Mouse (Mus musculus) spleen, adult 2 months (tissue): Measurements from ENCODE around the gene Rabggta. TPM values are rescaled to one million over a fixed set of nuclear protein-coding genes. Genes with fewer than 3 reads are reported as not detected.

Source experiments
- DNase-seq, 2 experiments: peaks; one replicate each; pipeline versions ENCODE4 v3.0.0 to v3.0.0-alpha.2; 2012 to 2021; ENCODE audit warnings: low spot score in 2 of 2, low read depth in 1 of 2
- H3K27ac ChIP-seq: fragments of 200-500 bp; 2 replicates; pipeline ENCODE4 v1.5.1; 2012; ENCODE audit warnings: low read length, inconsistent platforms; ENCODE audit not compliant: insufficient read depth
- H3K27me3 ChIP-seq: fragments of 200-500 bp; 2 replicates; pipeline ENCODE4 v1.6.1; 2012; ENCODE audit warnings: mild to moderate bottlenecking, moderate library complexity, low read length, inconsistent platforms; ENCODE audit not compliant: control insufficient read depth, insufficient read depth
- H3K36me3 ChIP-seq: fragments of 200-500 bp; 2 replicates; pipeline ENCODE4 v1.6.1; 2012; ENCODE audit warnings: mild to moderate bottlenecking, low read length, inconsistent platforms; ENCODE audit not compliant: control insufficient read depth, insufficient read depth
- H3K4me1 ChIP-seq: fragments of 200-500 bp; 2 replicates; pipeline ENCODE4 v1.6.1; 2011; ENCODE audit warnings: inconsistent platforms; ENCODE audit not compliant: control insufficient read depth, insufficient read depth, insufficient read length
- H3K4me3 ChIP-seq: fragments of 200-500 bp; 2 replicates; pipeline ENCODE4 v1.5.1; 2011; ENCODE audit warnings: mild to moderate bottlenecking, inconsistent platforms; ENCODE audit not compliant: insufficient read depth, insufficient read length; ENCODE audit errors: extremely low read depth
- CTCF ChIP-seq: fragments of 200-500 bp; IDR thresholded peaks from 2 replicates; pipeline ENCODE4 v1.5.1; 2011; ENCODE audit warnings: mild to moderate bottlenecking, inconsistent platforms; ENCODE audit not compliant: insufficient read depth, insufficient read length, insufficient replicate concordance; ENCODE audit errors: extremely low read depth
- POLR2A ChIP-seq: fragments of 200-500 bp; IDR thresholded peaks from 2 replicates; pipeline ENCODE4 v1.6.1; 2011; ENCODE audit warnings: low read depth, low read length, inconsistent platforms
- WGBS: fragments of 180-500 bp; shearing (Covaris S2); methylation state at CpG from one replicate; pipeline ENCODE4 v1.1.7; 2018; 5-methylcytosine and 5-hydroxymethylcytosine counted together
- polyA plus RNA-seq: library from polyadenylated mRNA; depleted of rRNA; stranded (reverse); fragments of >200 nt; gene quantifications from 2 replicates; pipeline ENCODE4 v1.2.3, GENCODE M21; 2012; rRNA removed

Rabggta gene
- 47.3 and 62.6 TPM in 2 replicates for polyA plus RNA-seq

- Histone ChIP-seq H3K4me3 (peak within 1 kb of the TSS; percentile 95), H3K4me1 (peaks cover 12% of the 10 kb centered on the region; the same call in 1 of the 2 replicates), H3K36me3 (peaks cover 22% of the 10 kb centered on the region), H3K27me3 (no peaks in the 10 kb centered on the region), H3K27ac (peak within 1 kb of the TSS; percentile 81)
- peak; percentile 87 to 95 for DNase-seq
- peak; percentile 36 for TF ChIP-seq POLR2A
- peak; percentile 97 for TF ChIP-seq CTCF
- under 1% methylated on average over 50 of the region's 50 CpGs for WGBS
Measured at GRCm38 (mm10) chr14:55721700-55722437, at the start of gene Rabggta. Gene Rabggta, minus strand, starts transcription at chr14:55722263.

- H3K4me3 ChIP-seq = no peak overlapping the region
- no peaks in the 10 kb centered on the region for H3K36me3 ChIP-seq
- no peak for TF ChIP-seq POLR2A
- no peak for TF ChIP-seq CTCF
- H3K4me1 ChIP-seq = peaks cover 3% of the 10 kb centered on the region; the same call in 1 of the 2 replicates
- H3K27me3 ChIP-seq = 0 out of 2 replicates have a peak, but pooled peaks cover 3% of the 10 kb centered on the region
- WGBS = 74% methylated on average over 16 of the region's 16 CpGs
- H3K27ac ChIP-seq = no peak overlapping the region
- DNase-seq = no peak
Measured at GRCm38 (mm10) chr14:55769087-55769703, 47.1 kb upstream of the Rabggta start.

- Histone ChIP-seq H3K27me3 (0 out of 2 replicates have a peak, but pooled peaks cover 3% of the 10 kb centered on the region), H3K36me3 (no peaks in the 10 kb centered on the region), H3K4me3 (no peak overlapping the region), H3K27ac (no peak overlapping the region), H3K4me1 (peaks cover 3% of the 10 kb centered on the region; the same call in 1 of the 2 replicates)
- 85% methylated on average over 6 of the region's 6 CpGs for WGBS
- no peak for DNase-seq
- no peak for TF ChIP-seq CTCF
- TF ChIP-seq POLR2A = no peak
Measured at GRCm38 (mm10) chr14:55768555-55768954, 46.5 kb upstream of the Rabggta start.

- no peak for TF ChIP-seq POLR2A
- TF ChIP-seq CTCF = no peak
- Histone ChIP-seq H3K27me3 (peaks cover 4% of the 10 kb centered on the region; the same call in 1 of the 2 replicates), H3K36me3 (no peaks in the 10 kb centered on the region), H3K27ac (no peak overlapping the region), H3K4me1 (peaks cover 3% of the 10 kb centered on the region; the same call in 1 of the 2 replicates), H3K4me3 (peak overlapping the region; percentile 32; the same call in 1 of the 2 replicates)
- WGBS = 15% methylated on average over 52 of the region's 52 CpGs
- DNase-seq = no peak
Measured at GRCm38 (mm10) chr14:55767519-55768414, 45.7 kb upstream of the Rabggta start.

GRCm38 (mm10) chr14:55765696-55766095, 43.6 kb upstream of the Rabggta start, which contains the start of gene Ltb4r1:
Gene Ltb4r1, plus strand, starts transcription at chr14:55765962.
- Histone ChIP-seq H3K4me1 (peaks cover 10% of the 10 kb centered on the region; the same call in 1 of the 2 replicates), H3K27ac (no peak within 1 kb of the TSS), H3K36me3 (no peaks in the 10 kb centered on the region), H3K4me3 (no peak within 1 kb of the TSS), H3K27me3 (peaks cover 10% of the 10 kb centered on the region)
- no peak for DNase-seq
- WGBS = 28% methylated on average over 4 of the region's 4 CpGs
- TF ChIP-seq POLR2A (no peak), CTCF (no peak)

DNA sequence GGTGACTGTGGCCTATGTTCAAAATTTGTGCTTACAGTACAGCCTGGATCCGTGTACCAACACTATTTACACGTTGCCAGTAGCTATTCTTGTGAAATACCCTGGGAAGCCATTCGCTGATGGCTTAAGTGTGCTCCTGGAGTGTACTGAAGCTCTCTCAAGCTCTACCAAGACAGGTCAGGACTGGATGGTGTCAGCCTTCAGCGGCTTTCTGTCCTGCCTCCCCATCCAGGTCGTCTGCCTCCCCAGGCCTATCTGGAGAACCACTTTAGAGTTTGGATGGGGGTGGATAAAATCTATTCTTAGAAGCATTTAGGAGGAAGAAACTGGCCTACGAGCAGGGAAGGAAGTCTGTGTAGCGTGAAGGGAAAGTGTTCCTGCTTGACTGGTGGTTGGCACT, 41.1 kb upstream of the Rabggta start:
- peaks cover 10% of the 10 kb centered on the region for H3K27me3 ChIP-seq
- 0 out of 2 replicates have a peak overlapping the region, but pooled peaks have one; percentile 27 for H3K27ac ChIP-seq
- H3K4me3 ChIP-seq = no peak overlapping the region
- 29% methylated on average over 7 of the region's 7 CpGs for WGBS
- H3K4me1 ChIP-seq = peaks cover 10% of the 10 kb centered on the region; the same call in 1 of the 2 replicates
- TF ChIP-seq POLR2A = no peak
- TF ChIP-seq CTCF = no peak
- no peak for DNase-seq
- H3K36me3 ChIP-seq = no peaks in the 10 kb centered on the region
